Mouse (Mus musculus): ENCODE data around the gene Kmt2e. TPM values are rescaled to one million over a fixed set of nuclear protein-coding genes. Genes with fewer than 3 reads are reported as not detected.

The Kmt2e gene
- polyA plus RNA-seq, 1 experiment from 2014 or later: 76.8 TPM

GRCm38 (mm10) chr5:23389601-23390305, 44.5 kb upstream of the Kmt2e start:
- 93% methylated on average over 7 of the region's 7 CpGs for WGBS
- no peaks in the 10 kb centered on the region for H3K36me3 ChIP-seq (ENCODE audit: insufficient read depth, low read length)
- ATAC-seq (replicated peaks; ENCODE audit: low FRiP score, low read depth) (no peak), DNase-seq (ENCODE audit: low spot score) (no peak)
- no peak overlapping the region for H3K9ac ChIP-seq (ENCODE audit: low read depth, low read length)
- H3K27ac ChIP-seq: no peak overlapping the region
- no peak overlapping the region for H3K4me2 ChIP-seq (ENCODE audit: low read length)
- H3K27me3 ChIP-seq (ENCODE audit: insufficient read depth, low read length): no peaks in the 10 kb centered on the region
- H3K4me3 ChIP-seq (replicated peaks; ENCODE audit: low read depth, low read length): no peak overlapping the region
- no peaks in the 10 kb centered on the region for H3K4me1 ChIP-seq (replicated peaks; ENCODE audit: insufficient read depth, low read length)
- H3K9me3 ChIP-seq (replicated peaks; ENCODE audit: low read length): no peaks in the 10 kb centered on the region
- no peak for TF ChIP-seq CTCF (IDR thresholded peaks at IDR 0.05; ENCODE audit: low read depth)

- H3K36me3 ChIP-seq (ENCODE audit: insufficient read depth, low read length): no peaks in the 10 kb centered on the region
- no peaks in the 10 kb centered on the region for H3K27me3 ChIP-seq (ENCODE audit: insufficient read depth, low read length)
- H3K9ac ChIP-seq (ENCODE audit: low read depth, low read length): no peak overlapping the region
- no peak for TF ChIP-seq CTCF (IDR thresholded peaks at IDR 0.05; ENCODE audit: low read depth)
- no peak for DNase-seq (ENCODE audit: low spot score)
- 85% methylated on average over 7 of the region's 7 CpGs for WGBS
- H3K9me3 ChIP-seq (replicated peaks; ENCODE audit: low read length): no peaks in the 10 kb centered on the region
- H3K4me3 ChIP-seq (replicated peaks; ENCODE audit: low read depth, low read length): no peak overlapping the region
- ATAC-seq (replicated peaks; ENCODE audit: low FRiP score, low read depth): no peak
- no peak overlapping the region for H3K27ac ChIP-seq
- H3K4me2 ChIP-seq (ENCODE audit: low read length): no peak overlapping the region
- H3K4me1 ChIP-seq (replicated peaks; ENCODE audit: insufficient read depth, low read length): no peaks in the 10 kb centered on the region
Measured at GRCm38 (mm10) chr5:23391714-23392113, 42.5 kb upstream of the Kmt2e start.

DNA sequence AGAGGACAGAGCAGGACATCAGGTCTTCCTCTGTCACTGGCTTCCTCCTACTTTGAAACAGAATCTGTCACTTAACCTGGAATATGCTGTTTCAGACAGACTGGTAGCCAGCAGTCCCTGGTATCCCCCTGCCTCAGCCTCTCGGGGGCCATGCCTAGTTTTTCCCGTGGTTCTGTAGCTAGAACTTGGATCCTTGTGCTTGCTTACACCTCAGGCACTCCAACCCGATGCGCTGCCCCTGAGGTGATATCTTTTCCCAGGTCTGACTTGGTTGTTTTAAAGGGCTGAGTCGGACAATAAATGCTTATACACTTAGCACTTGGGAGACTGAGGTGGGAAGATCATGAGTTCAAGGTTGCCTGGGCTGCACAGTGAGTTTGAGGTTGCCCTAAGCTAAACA, 40.4 kb upstream of the Kmt2e start:
- no peak overlapping the region for H3K9ac ChIP-seq (ENCODE audit: low read depth, low read length)
- 0 out of 2 replicates have a peak overlapping the region, but pooled peaks have one; percentile 6 for H3K27ac ChIP-seq
- 92% methylated on average over 5 of the region's 5 CpGs for WGBS

DNA sequence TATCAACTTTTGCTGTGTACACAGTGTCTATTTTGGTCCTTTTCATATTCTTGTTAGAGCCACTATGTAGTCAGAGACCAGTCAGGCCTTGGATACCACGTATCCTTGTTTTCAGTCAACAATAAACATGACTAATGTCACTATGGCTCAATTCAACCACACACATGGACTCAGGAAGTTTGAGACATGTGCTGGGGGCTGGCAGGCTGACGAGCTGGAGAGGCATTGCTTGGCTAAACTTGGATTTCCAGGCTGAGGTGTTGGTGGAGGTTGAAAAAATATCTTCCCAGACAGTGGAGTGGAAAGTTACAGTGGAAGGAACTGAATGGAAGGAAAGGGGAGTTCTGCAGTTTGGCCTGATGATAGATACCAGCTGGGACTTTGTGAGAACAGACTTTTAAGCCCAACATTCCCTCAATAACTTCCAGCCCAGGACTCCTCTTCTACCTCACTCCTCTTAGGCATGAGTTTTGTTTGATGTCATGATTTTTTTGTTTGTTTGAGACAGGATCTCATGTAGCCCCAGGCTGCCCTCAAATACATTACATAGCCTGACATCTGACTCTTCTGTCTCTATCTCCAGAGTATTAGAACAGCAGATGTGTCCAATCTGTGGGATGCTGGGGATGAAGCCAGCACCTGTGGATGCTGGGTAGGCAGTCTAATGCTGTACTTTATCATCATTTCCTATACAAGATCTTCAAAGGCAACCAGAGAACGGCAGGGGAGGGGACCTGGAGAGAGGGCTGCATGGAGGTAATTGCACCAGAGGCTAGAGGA, 39.7 kb upstream of the Kmt2e start:
- H3K36me3 ChIP-seq (ENCODE audit: insufficient read depth, low read length): no peaks in the 10 kb centered on the region
- no peaks in the 10 kb centered on the region for H3K4me1 ChIP-seq (replicated peaks; ENCODE audit: insufficient read depth, low read length)
- no peak overlapping the region for H3K4me3 ChIP-seq (replicated peaks; ENCODE audit: low read depth, low read length)
- H3K4me2 ChIP-seq (ENCODE audit: low read length): no peak overlapping the region
- H3K9ac ChIP-seq (ENCODE audit: low read depth, low read length): no peak overlapping the region
- no peaks in the 10 kb centered on the region for H3K27me3 ChIP-seq (ENCODE audit: insufficient read depth, low read length)
- no peaks in the 10 kb centered on the region for H3K9me3 ChIP-seq (replicated peaks; ENCODE audit: low read length)
- ATAC-seq (replicated peaks; ENCODE audit: low FRiP score, low read depth) (no peak), DNase-seq (ENCODE audit: low spot score) (peak; percentile 48)
- no peak for TF ChIP-seq CTCF (IDR thresholded peaks at IDR 0.05; ENCODE audit: low read depth)
- 43% methylated on average over 3 of the region's 3 CpGs for WGBS
- 0 out of 2 replicates have a peak overlapping the region, but pooled peaks have one; percentile 6 for H3K27ac ChIP-seq

More for the DNA sequence above, 40.4 kb upstream of the Kmt2e start:
- Histone ChIP-seq H3K4me1 (replicated peaks; ENCODE audit: insufficient read depth, low read length) (no peaks in the 10 kb centered on the region), H3K27me3 (ENCODE audit: insufficient read depth, low read length) (no peaks in the 10 kb centered on the region), H3K36me3 (ENCODE audit: insufficient read depth, low read length) (no peaks in the 10 kb centered on the region), H3K4me2 (ENCODE audit: low read length) (no peak overlapping the region), H3K4me3 (replicated peaks; ENCODE audit: low read depth, low read length) (no peak overlapping the region), H3K9me3 (replicated peaks; ENCODE audit: low read length) (no peaks in the 10 kb centered on the region)
- ATAC-seq (replicated peaks; ENCODE audit: low FRiP score, low read depth): no peak
- no peak for DNase-seq (ENCODE audit: low spot score)
- no peak for TF ChIP-seq CTCF (IDR thresholded peaks at IDR 0.05; ENCODE audit: low read depth)

- Histone ChIP-seq H3K36me3 (ENCODE audit: insufficient read depth, low read length) (no peaks in the 10 kb centered on the region), H3K4me1 (replicated peaks; ENCODE audit: insufficient read depth, low read length) (no peaks in the 10 kb centered on the region), H3K27me3 (ENCODE audit: insufficient read depth, low read length) (no peaks in the 10 kb centered on the region), H3K9me3 (replicated peaks; ENCODE audit: low read length) (no peaks in the 10 kb centered on the region), H3K4me3 (replicated peaks; ENCODE audit: low read depth, low read length) (no peak overlapping the region), H3K4me2 (ENCODE audit: low read length) (no peak overlapping the region), H3K27ac (no peak overlapping the region), H3K9ac (ENCODE audit: low read depth, low read length) (no peak overlapping the region)
- no peak for ATAC-seq (replicated peaks; ENCODE audit: low FRiP score, low read depth)
- 74% methylated on average over 3 of the region's 3 CpGs for WGBS
- no peak for TF ChIP-seq CTCF (IDR thresholded peaks at IDR 0.05; ENCODE audit: low read depth)
- DNase-seq (ENCODE audit: low spot score): no peak
Measured at GRCm38 (mm10) chr5:23395721-23396120, 38.5 kb upstream of the Kmt2e start.

GRCm38 (mm10) chr5:23396756-23397155, 37.5 kb upstream of the Kmt2e start:
- H3K4me1 ChIP-seq (replicated peaks; ENCODE audit: insufficient read depth, low read length): no peaks in the 10 kb centered on the region
- 72% methylated on average over 3 of the region's 3 CpGs for WGBS
- H3K9ac ChIP-seq (ENCODE audit: low read depth, low read length): no peak overlapping the region
- H3K4me2 ChIP-seq (ENCODE audit: low read length): no peak overlapping the region
- H3K27me3 ChIP-seq (ENCODE audit: insufficient read depth, low read length): no peaks in the 10 kb centered on the region
- no peak overlapping the region for H3K27ac ChIP-seq
- 0 out of 2 replicates have a peak, but pooled peaks cover 8% of the 10 kb centered on the region for H3K36me3 ChIP-seq (ENCODE audit: insufficient read depth, low read length)
- DNase-seq (ENCODE audit: low spot score) (no peak), ATAC-seq (replicated peaks; ENCODE audit: low FRiP score, low read depth) (no peak)
- no peak overlapping the region for H3K4me3 ChIP-seq (replicated peaks; ENCODE audit: low read depth, low read length)
- no peaks in the 10 kb centered on the region for H3K9me3 ChIP-seq (replicated peaks; ENCODE audit: low read length)
- TF ChIP-seq CTCF (IDR thresholded peaks at IDR 0.05; ENCODE audit: low read depth): no peak

All from kidney, postnatal 0 days (tissue).